Mouse (Mus musculus) testis, adult 2 months (tissue): Measurements from ENCODE around the gene Fam3b.

ENCODE experiments used
- CTCF ChIP-seq: fragments of 200-500 bp; IDR thresholded peaks from 2 replicates; pipeline ENCODE4 v1.5.1; 2012; ENCODE audit warnings: low read depth, mild to moderate bottlenecking, inconsistent platforms, low read length, moderate library complexity; ENCODE audit not compliant: control insufficient read depth, insufficient read depth, insufficient replicate concordance
- POLR2A ChIP-seq: fragments of 200-500 bp; IDR thresholded peaks from 2 replicates; pipeline ENCODE4 v1.6.1; 2012; ENCODE audit warnings: low read depth, mild to moderate bottlenecking, inconsistent platforms, low read length, moderate library complexity; ENCODE audit not compliant: control insufficient read depth

DNA sequence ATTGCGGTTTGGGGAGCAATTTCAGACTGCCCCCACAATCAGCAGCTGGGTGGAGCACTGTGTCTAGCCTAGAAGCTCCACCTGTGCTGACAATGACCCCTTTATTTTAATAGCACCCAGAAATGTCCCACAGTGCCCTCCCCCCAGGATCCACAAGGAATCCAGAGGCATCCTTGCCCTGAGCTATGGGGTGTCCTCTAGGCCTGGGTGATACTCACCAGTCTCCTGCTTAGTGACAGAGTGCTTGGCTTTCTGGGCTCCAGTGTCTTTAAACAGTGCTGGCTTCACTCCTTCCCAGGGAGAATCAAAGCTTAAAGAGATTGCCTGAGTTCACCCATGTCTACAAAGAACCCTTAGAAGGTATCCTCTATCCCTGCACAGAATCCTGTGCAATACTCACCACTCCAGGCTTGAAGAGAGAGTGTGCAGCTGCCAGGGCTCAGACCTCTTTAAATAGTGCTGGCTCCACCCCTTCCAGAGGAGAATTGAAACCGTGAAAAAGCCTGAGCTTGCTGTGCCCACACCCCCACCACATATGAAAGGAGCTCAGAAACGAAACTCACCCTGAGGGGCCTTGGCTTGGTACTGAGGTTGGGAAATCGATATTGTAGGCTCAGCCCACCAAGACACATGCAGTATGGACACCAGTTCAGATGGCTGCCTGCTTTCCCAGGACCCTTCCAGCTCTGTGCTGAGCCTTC lies 52.0 kb downstream of the Fam3b start, which contains the start of gene Mx1:
- no peak for TF ChIP-seq CTCF
- no peak for TF ChIP-seq POLR2A
